Mouse (Mus musculus) thymus, postnatal 36 days (tissue): ENCODE results near the gene Gm38431.
"Not testable (repeated sequence)": the region's sequence is repeated elsewhere in the genome, so short reads cannot be mapped to it uniquely, and the experiment has no call there.

Source experiments
- DNase-seq, 2 experiments: peaks; one replicate each; pipeline ENCODE4 v3.0.0; 2022; ENCODE audit warnings: mixed read lengths in 2 of 2

The Gm38431 gene

DNA sequence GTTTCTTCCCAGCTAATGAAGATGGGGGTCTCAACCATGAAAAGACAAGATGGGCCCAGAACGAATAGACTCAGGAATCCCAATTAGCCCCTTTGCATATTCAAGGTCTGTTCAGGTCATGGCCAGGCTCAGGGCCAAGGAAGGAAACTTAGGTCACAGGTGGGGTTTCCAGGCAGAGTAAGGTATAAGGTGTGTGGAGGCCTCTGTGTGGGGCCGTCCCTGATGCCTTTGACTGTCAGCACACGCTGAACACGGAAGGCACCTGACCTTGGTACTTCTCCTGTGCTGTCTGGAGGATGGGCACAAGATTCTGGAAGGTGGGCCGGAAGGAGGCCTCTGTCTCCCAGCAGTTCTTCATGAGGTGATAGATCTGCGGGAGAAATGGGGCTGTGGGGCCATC, 13.0 kb upstream of the Gm38431 start:
- no peak for DNase-seq

- DNase-seq, result no peak
Measured at GRCm38 (mm10) chr9:21102076-21102475, 10.3 kb upstream of the Gm38431 start.

- no peak for DNase-seq
Measured at GRCm38 (mm10) chr9:21100447-21101161, 8.8 kb upstream of the Gm38431 start.

DNA sequence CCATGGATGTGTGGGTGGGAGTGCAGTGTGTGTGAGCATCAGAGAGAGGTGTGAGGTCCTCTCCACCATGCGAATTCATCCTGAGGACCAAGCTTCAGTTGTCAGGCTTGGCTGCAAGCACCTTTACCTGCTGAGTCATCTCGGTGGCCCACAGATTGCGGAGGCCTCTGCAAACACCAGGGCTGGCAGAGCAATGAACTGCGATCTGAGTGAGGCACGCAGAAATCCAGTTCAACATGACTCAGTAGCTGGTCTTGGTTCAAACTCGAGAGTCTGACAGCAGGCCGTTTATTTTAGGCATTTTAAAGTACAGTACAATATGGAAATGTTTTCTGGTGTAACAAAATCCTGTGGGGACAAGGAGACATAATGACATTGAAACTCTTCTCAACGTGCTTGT, 6.0 kb upstream of the Gm38431 start:
- no peak for DNase-seq

DNA sequence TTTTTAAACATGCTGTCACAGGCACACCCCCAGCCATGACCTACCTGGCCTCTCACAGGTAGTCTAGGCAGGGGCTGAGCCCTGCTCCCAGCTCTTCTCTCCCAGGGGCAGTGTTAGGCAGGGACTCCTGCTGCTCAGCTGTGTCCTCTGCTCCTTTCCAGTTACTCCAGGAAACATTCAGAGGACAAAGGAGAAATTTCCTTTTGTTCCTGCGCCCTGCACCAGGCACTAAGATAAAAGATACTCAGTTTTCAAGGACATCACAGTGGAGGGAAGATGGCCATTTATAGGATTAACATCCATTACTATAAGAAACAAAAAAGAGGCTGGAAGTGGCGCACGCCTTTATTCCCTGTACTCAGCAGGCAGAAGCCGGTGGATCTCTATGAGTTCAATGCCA, 4.2 kb upstream of the Gm38431 start:
- no peak for DNase-seq

DNA sequence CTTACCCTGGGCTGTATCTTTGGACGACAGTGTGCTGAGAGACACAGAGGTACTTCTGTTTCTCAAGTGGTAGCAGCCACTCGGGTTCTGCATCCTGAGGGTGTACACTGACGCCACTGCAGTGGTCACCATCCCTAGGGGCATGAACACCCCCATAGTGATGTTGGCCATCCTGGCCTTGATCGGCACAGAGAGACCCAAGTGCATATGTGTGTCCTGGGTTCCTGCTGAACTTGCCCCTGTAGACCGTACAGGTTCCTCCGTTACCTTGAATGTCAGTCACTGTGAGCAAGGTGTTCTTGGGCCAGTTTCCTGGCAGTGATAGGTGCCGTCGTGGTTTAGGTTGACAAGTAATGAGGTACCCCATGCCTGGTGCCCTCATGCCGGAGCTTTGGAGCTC, 1.6 kb upstream of the Gm38431 start:
- DNase-seq, result no peak

- no peak for DNase-seq
Measured at GRCm38 (mm10) chr9:21090972-21091706, 658 bp downstream of the Gm38431 start.

DNA sequence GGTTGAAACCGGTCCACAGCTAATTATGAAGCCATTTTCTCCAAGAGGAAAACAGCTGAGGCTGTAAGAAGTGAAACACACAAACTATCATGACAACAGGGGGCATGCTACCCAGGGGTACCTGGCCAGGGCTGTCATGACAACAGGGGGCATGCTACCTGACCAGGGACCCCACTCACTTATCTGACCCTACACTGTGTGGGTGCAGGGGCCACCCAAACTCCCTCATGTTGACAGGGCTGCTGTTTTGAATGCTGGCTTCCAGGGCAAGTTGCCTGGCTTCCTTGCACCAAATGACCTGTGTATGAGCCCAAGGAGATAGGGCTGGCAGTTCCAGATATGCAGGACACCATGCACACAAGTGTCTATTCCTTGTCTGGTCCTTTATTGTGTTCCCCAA, 1.3 kb downstream of the Gm38431 start:
- DNase-seq, result no peak

GRCm38 (mm10) chr9:21083324-21083723, 8.5 kb downstream of the Gm38431 start:
- DNase-seq, result no peak

DNA sequence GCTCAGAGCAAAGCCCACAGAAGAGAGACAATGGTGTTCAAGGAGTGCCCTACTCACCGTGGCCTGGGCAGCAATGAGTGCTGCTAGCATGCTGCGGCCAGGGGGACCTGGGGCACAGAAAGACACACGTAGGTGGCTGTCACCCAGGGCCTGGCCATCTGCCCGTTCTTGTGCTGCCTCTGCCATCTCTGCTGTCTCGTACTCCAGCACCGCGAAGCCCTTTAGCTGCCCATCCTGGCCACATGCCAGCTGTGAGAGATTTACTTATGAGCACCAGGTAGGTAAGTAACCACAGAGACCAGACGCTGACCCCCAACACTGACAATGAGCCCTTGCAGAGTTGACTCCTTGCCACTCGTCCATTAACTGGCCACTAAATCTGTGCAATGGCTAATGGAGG, 10.7 kb downstream of the Gm38431 start:
- no peak for DNase-seq

GRCm38 (mm10) chr9:21075625-21076024, 16.2 kb downstream of the Gm38431 start:
- no peak for DNase-seq

DNA sequence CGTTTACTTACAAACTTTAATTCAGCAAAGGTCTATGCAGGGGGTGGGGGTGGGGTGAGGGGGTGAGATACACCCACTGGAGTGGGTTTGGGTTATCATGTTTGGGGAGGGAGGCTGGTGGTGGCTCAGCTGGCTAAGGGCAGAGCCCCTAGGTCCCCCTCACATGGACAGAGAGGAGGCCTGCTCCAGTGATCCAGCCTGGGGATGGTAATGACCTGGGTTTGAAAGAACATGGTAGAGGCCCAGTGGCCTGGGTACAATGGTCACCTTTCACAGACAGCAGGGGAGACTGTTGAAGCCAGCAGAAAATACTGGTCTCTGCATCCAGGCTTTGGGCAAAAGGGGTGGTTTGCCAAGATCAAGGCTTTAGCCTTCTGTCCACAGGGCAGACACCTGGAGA, 17.6 kb downstream of the Gm38431 start:
- no peak for DNase-seq

- peak; percentile 78 to 83 for DNase-seq
Measured at GRCm38 (mm10) chr9:21073044-21073840, 18.6 kb downstream of the Gm38431 start, which contains the start of the genes Gm49373 and Fdx1l. Gene Gm49373, minus strand, starts transcription at chr9:21073096. Gene Fdx1l, minus strand, starts transcription at chr9:21073614.

DNA sequence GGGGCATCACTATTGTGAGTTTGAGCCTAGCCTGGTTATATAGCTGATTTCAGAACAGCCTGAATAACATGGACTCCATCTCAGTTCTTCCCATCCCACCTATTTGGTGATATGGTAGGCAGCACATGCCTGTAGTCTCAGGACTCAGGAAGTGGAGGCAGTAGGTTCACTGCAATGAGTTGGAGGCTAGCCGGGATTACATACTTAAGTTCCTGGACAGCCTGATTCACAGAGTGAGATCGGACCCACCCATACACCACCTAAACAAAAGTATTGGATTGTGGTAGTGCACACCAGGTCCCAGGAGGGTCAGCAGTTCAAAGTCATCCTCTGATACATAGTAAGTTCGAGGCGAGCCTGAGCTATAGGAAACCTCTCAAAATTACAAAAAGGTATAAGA, 19.2 kb downstream of the Gm38431 start:
- DNase-seq, result no peak

DNA sequence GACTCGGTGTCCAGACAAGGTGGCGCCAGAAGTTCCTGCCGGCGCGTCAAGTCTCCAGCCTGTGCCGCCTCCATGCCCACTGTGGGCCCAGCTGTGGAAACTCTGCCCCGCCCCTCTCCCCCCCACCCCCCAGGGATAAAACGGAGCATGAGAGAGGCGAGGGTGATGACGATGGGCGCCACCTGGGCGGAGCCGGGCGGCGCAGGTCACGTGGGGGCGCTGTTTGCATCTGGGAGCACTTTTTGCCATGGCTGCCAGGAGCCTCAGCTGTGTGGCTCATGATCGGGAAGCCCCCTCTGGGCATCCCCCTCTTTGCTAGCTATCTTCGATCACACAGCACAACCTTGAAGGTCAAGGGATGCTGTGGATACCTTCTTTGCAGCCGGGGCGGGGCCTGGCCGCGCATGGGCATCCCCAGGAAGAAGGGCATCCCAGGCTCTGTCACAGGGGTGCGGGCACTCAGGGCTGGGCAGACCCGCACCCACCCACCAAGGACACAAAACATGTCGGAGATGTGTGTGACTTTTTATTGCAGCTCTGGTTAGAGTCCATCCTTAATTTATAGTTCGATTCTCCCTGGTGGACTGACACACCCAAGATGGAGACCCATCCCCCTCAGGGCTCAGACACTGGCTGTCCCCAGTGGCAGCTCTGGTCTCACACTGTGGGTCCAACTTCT, 24.7 kb downstream of the Gm38431 start, which contains the start of gene Zglp1:
Zglp1 (minus strand) TSS at position 88 of the 679 bp plus-strand sequence.
- DNase-seq, result no peak

GRCm38 (mm10) chr9:21062928-21063327, 28.9 kb downstream of the Gm38431 start:
- no peak for DNase-seq

DNA sequence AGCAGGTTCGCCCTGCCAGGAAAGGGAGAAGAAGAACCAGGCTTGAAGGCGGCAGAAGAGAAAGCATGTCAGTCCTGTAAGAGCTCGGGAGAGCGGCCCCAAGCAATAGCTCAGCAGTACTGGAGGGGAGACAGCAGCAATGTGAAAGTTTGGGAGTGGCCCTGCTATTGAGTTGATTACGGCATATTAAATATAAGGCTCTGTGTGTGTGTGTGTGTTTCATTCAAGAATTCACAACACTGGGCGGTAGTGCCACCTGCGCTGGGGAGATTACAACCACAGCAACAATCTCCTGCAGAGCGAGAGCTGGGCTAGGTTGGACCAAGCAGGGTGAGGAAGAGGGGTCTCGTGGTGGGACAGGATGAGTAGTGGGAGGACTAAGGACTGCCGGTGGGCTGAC, 40.2 kb downstream of the Gm38431 start:
- no peak for DNase-seq

- DNase-seq, result no peak
Measured at GRCm38 (mm10) chr9:21045235-21045634, 46.6 kb downstream of the Gm38431 start.

- DNase-seq, result not testable (repeated sequence)
Measured at GRCm38 (mm10) chr9:21044785-21045184, 47.0 kb downstream of the Gm38431 start.

GRCm38 (mm10) chr9:21043563-21043962, 48.2 kb downstream of the Gm38431 start:
- DNase-seq, result no peak

GRCm38 (mm10) chr9:21041308-21041707, 50.5 kb downstream of the Gm38431 start:
- no peak for DNase-seq

- no peak for DNase-seq
Measured at GRCm38 (mm10) chr9:21039779-21040178, 52.0 kb downstream of the Gm38431 start.

- DNase-seq, result no peak
Measured at GRCm38 (mm10) chr9:21037481-21037891, 54.3 kb downstream of the Gm38431 start.
